Mouse (Mus musculus) testis, adult 2 months (tissue): Measurements from ENCODE around the gene Hal.

ENCODE experiments used
- CTCF ChIP-seq: fragments of 200-500 bp; IDR thresholded peaks from 2 replicates; pipeline ENCODE4 v1.5.1; 2012; ENCODE audit warnings: low read depth, mild to moderate bottlenecking, inconsistent platforms, low read length, moderate library complexity; ENCODE audit not compliant: control insufficient read depth, insufficient read depth, insufficient replicate concordance
- POLR2A ChIP-seq: fragments of 200-500 bp; IDR thresholded peaks from 2 replicates; pipeline ENCODE4 v1.6.1; 2012; ENCODE audit warnings: low read depth, mild to moderate bottlenecking, inconsistent platforms, low read length, moderate library complexity; ENCODE audit not compliant: control insufficient read depth

DNA sequence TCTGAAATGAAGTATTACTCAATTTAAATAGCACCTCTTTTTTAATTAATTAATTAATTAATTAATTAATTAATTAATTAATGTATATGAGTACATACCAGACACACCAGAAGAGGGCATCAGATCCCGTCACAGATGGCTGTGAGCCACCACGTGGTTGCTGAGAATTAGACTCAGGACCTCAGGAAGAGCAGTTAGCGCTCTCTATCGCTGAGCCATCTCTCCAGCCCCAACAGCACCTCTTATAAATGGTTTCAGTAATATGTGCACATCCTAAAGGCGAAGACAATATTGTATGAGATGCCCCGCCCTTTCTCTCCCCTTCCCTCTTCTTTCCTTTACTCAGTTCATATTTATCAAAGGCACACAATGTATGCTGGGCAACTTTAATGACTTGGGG lies 80.1 kb downstream of the Hal start:
- no peak for TF ChIP-seq CTCF
- no peak for TF ChIP-seq POLR2A
